Mouse (Mus musculus) liver, embryonic 15.5 days (tissue): Measurements from ENCODE around the gene Upp2. TPM values are rescaled to one million over a fixed set of nuclear protein-coding genes. Genes with fewer than 3 reads are reported as not detected.

Experiments used
- ATAC-seq: fragments of 200-750 bp; cut with Nextera tagmentation; 2 replicates; pipeline ENCODE4 v1.8.0; 2017; ENCODE audit warnings: moderate number of reproducible peaks, mild to moderate bottlenecking, moderate library complexity; ENCODE audit not compliant: insufficient read depth
- H3K27ac ChIP-seq: fragments of 300-500 bp; sonication (generic); replicated peaks from 2 replicates; pipeline ENCODE4 v1.5.1; 2015; ENCODE audit warnings: mild to moderate bottlenecking, inconsistent platforms
- H3K27me3 ChIP-seq: fragments of 300-500 bp; sonication (generic); 2 replicates; pipeline ENCODE4 v1.6.1; 2015; ENCODE audit warnings: mild to moderate bottlenecking, inconsistent platforms
- H3K36me3 ChIP-seq: fragments of 300-500 bp; sonication (generic); replicated peaks from 2 replicates; pipeline ENCODE4 v1.6.1; 2015; ENCODE audit warnings: moderate library complexity, mild to moderate bottlenecking, inconsistent platforms
- H3K4me1 ChIP-seq: fragments of 300-500 bp; sonication (generic); replicated peaks from 2 replicates; pipeline ENCODE4 v1.6.1; 2015; ENCODE audit warnings: inconsistent platforms
- H3K4me2 ChIP-seq: fragments of 300-500 bp; sonication (generic); 2 replicates; pipeline ENCODE4 v1.6.1; 2015; ENCODE audit warnings: moderate library complexity, mild to moderate bottlenecking, inconsistent platforms
- H3K4me3 ChIP-seq: fragments of 300-500 bp; sonication (generic); replicated peaks from 2 replicates; pipeline ENCODE4 v1.5.1; 2015; ENCODE audit warnings: mild to moderate bottlenecking, inconsistent platforms
- H3K9ac ChIP-seq: fragments of 300-500 bp; sonication (generic); 2 replicates; pipeline ENCODE4 v1.6.1; 2015; ENCODE audit warnings: moderate library complexity, mild to moderate bottlenecking, inconsistent platforms
- H3K9me3 ChIP-seq: fragments of 300-500 bp; sonication (generic); replicated peaks from 2 replicates; pipeline ENCODE4 v1.6.1; 2016; ENCODE audit warnings: inconsistent platforms
- WGBS: fragments of 180-500 bp; shearing (Covaris S2); methylation state at CpG from one replicate; pipeline ENCODE4 v1.1.7; 2015; ENCODE audit warnings: mixed read lengths; ENCODE audit not compliant: insufficient replicate concordance; 5-methylcytosine and 5-hydroxymethylcytosine counted together
- polyA plus RNA-seq: library from polyadenylated mRNA; unstranded; fragments of >200 nt; fragmentation: Nextera tagmentation; extraction: Ambion mirVana; gene quantifications from 2 replicates; pipeline ENCODE4 v1.2.1, GENCODE M21; 2015

Gene Upp2
- polyA plus RNA-seq, 1 experiment from 2014 or later, result 1.9 TPM

GRCm38 (mm10) chr2:58551866-58552265 is 15.2 kb upstream of the Upp2 start:
- Histone ChIP-seq H3K9ac (no peak overlapping the region), H3K27me3 (no peaks in the 10 kb centered on the region), H3K36me3 (no peaks in the 10 kb centered on the region), H3K27ac (peak overlapping the region; percentile 67), H3K4me3 (no peak overlapping the region), H3K4me2 (peak overlapping the region; percentile 23), H3K4me1 (peaks cover 20% of the 10 kb centered on the region), H3K9me3 (no peaks in the 10 kb centered on the region)
- 54% methylated on average over 6 of the region's 6 CpGs for WGBS
- 0 out of 2 replicates have a peak, but pooled peaks have one; percentile 6 for ATAC-seq

GRCm38 (mm10) chr2:58552296-58552695 is 14.8 kb upstream of the Upp2 start:
- no peaks in the 10 kb centered on the region for H3K27me3 ChIP-seq
- peak overlapping the region; percentile 67 for H3K27ac ChIP-seq
- peaks cover 20% of the 10 kb centered on the region for H3K4me1 ChIP-seq
- H3K9me3 ChIP-seq, result no peaks in the 10 kb centered on the region
- no peaks in the 10 kb centered on the region for H3K36me3 ChIP-seq
- no peak overlapping the region for H3K4me3 ChIP-seq
- peak overlapping the region; percentile 23 for H3K4me2 ChIP-seq
- 39% methylated on average over 3 of the region's 3 CpGs for WGBS
- ATAC-seq, result no peak
- H3K9ac ChIP-seq, result no peak overlapping the region

GRCm38 (mm10) chr2:58557045-58557845 is 9.9 kb upstream of the Upp2 start:
- no peak overlapping the region for H3K9ac ChIP-seq
- peak overlapping the region; percentile 48 for H3K27ac ChIP-seq
- H3K4me2 ChIP-seq, result peak overlapping the region; percentile 25
- H3K9me3 ChIP-seq, result no peaks in the 10 kb centered on the region
- ATAC-seq, result peak; percentile 63
- H3K27me3 ChIP-seq, result no peaks in the 10 kb centered on the region
- H3K4me1 ChIP-seq, result peaks cover 5% of the 10 kb centered on the region; the same call in 1 of the 2 replicates
- no peak overlapping the region for H3K4me3 ChIP-seq
- no peaks in the 10 kb centered on the region for H3K36me3 ChIP-seq
- 54% methylated on average over 9 of the region's 9 CpGs for WGBS

GRCm38 (mm10) chr2:58562137-58562536 is 5.0 kb upstream of the Upp2 start:
- Histone ChIP-seq H3K4me3 (no peak overlapping the region), H3K4me2 (peak overlapping the region; percentile 33), H3K27ac (peak overlapping the region; percentile 76), H3K36me3 (no peaks in the 10 kb centered on the region), H3K9ac (no peak overlapping the region), H3K4me1 (peaks cover 2% of the 10 kb centered on the region; the same call in 1 of the 2 replicates), H3K9me3 (no peaks in the 10 kb centered on the region), H3K27me3 (peaks cover 22% of the 10 kb centered on the region)
- 46% methylated on average over 4 of the region's 4 CpGs for WGBS
- ATAC-seq, result peak; percentile 24; the same call in 1 of the 2 replicates

GRCm38 (mm10) chr2:58565267-58565666 is 1.8 kb upstream of the Upp2 start:
- no peak overlapping the region for H3K27ac ChIP-seq
- peak overlapping the region; percentile 64 for H3K4me3 ChIP-seq
- H3K27me3 ChIP-seq, result peaks cover 42% of the 10 kb centered on the region
- WGBS, result 50% methylated on average over 6 of the region's 6 CpGs
- H3K9me3 ChIP-seq, result no peaks in the 10 kb centered on the region
- no peak for ATAC-seq
- H3K9ac ChIP-seq, result no peak overlapping the region
- H3K4me2 ChIP-seq, result peak overlapping the region; percentile 65
- no peaks in the 10 kb centered on the region for H3K36me3 ChIP-seq
- peaks cover 2% of the 10 kb centered on the region; the same call in 1 of the 2 replicates for H3K4me1 ChIP-seq

- Histone ChIP-seq H3K27ac (peak overlapping the region; percentile 66), H3K9ac (peak overlapping the region; percentile 53), H3K9me3 (no peaks in the 10 kb centered on the region), H3K36me3 (no peaks in the 10 kb centered on the region), H3K27me3 (peaks cover 42% of the 10 kb centered on the region), H3K4me3 (peak overlapping the region; percentile 64), H3K4me1 (peaks cover 2% of the 10 kb centered on the region; the same call in 1 of the 2 replicates), H3K4me2 (peak overlapping the region; percentile 65)
- ATAC-seq, result no peak
- 34% methylated on average over 6 of the region's 6 CpGs for WGBS
Observed at GRCm38 (mm10) chr2:58566049-58566409, 1.1 kb upstream of the Upp2 start.

GRCm38 (mm10) chr2:58566410-58567065 is 560 bp upstream of the Upp2 start:
- peak overlapping the region; percentile 64 for H3K4me3 ChIP-seq
- under 1% methylated on average over 53 of the region's 78 CpGs for WGBS
- H3K27ac ChIP-seq, result peak overlapping the region; percentile 66
- H3K4me1 ChIP-seq, result peaks cover 2% of the 10 kb centered on the region; the same call in 1 of the 2 replicates
- peak overlapping the region; percentile 53 for H3K9ac ChIP-seq
- H3K36me3 ChIP-seq, result no peaks in the 10 kb centered on the region
- peaks cover 42% of the 10 kb centered on the region for H3K27me3 ChIP-seq
- peak overlapping the region; percentile 65 for H3K4me2 ChIP-seq
- ATAC-seq, result peak; percentile 33; the same call in 1 of the 2 replicates
- no peaks in the 10 kb centered on the region for H3K9me3 ChIP-seq

GRCm38 (mm10) chr2:58567866-58568719 is 995 bp downstream of the Upp2 start:
- WGBS, result 17% methylated on average over 12 of the region's 12 CpGs
- no peaks in the 10 kb centered on the region for H3K36me3 ChIP-seq
- ATAC-seq, result no peak
- no peak overlapping the region for H3K9ac ChIP-seq
- peaks cover 42% of the 10 kb centered on the region for H3K27me3 ChIP-seq
- peak overlapping the region; percentile 79 for H3K27ac ChIP-seq
- H3K9me3 ChIP-seq, result no peaks in the 10 kb centered on the region
- H3K4me2 ChIP-seq, result peak overlapping the region; percentile 65
- H3K4me3 ChIP-seq, result peak overlapping the region; percentile 64
- H3K4me1 ChIP-seq, result no peaks in the 10 kb centered on the region; the same call in 1 of the 2 replicates

GRCm38 (mm10) chr2:58568841-58569645 is 1.9 kb downstream of the Upp2 start:
- no peak for ATAC-seq
- H3K9me3 ChIP-seq, result no peaks in the 10 kb centered on the region
- peaks cover 42% of the 10 kb centered on the region for H3K27me3 ChIP-seq
- no peak overlapping the region for H3K4me3 ChIP-seq
- no peaks in the 10 kb centered on the region; the same call in 1 of the 2 replicates for H3K4me1 ChIP-seq
- peak overlapping the region; percentile 65; the same call in 1 of the 2 replicates for H3K4me2 ChIP-seq
- 47% methylated on average over 4 of the region's 4 CpGs for WGBS
- H3K9ac ChIP-seq, result no peak overlapping the region
- no peaks in the 10 kb centered on the region for H3K36me3 ChIP-seq
- peak overlapping the region; percentile 79; the same call in 1 of the 2 replicates for H3K27ac ChIP-seq

- 67% methylated on average over 2 of the region's 2 CpGs for WGBS
- ATAC-seq, result no peak
Observed at GRCm38 (mm10) chr2:58574167-58574566, 7.1 kb downstream of the Upp2 start.

More at GRCm38 (mm10) chr2:58574167-58574566, 7.1 kb downstream of the Upp2 start:
- Histone ChIP-seq H3K4me2 (no peak overlapping the region), H3K27ac (no peak overlapping the region), H3K36me3 (no peaks in the 10 kb centered on the region), H3K27me3 (no peaks in the 10 kb centered on the region), H3K4me3 (no peak overlapping the region), H3K4me1 (no peaks in the 10 kb centered on the region), H3K9me3 (no peaks in the 10 kb centered on the region), H3K9ac (no peak overlapping the region)
